Mouse (Mus musculus) MEL (cell line): ENCODE results near the gene Nfatc4. TPM values are rescaled to one million over a fixed set of nuclear protein-coding genes. Genes with fewer than 3 reads are reported as not detected.

Experiments
- DNase-seq: peaks from one replicate; pipeline ENCODE4 v3.0.0; 2011; ENCODE audit warnings: low read depth, low spot score
- H3K27ac ChIP-seq: 2 replicates; pipeline ENCODE4 v1.5.1; 2012; ENCODE audit warnings: low read depth, mild to moderate bottlenecking, control low read depth, low read length, moderate library complexity; ENCODE audit not compliant: control insufficient read depth
- H3K27me3 ChIP-seq, 2 experiments: fragments of 150-350 bp in 1 of 2; sonication (generic) in 1 of 2; 2 replicates each; pipeline ENCODE4 v1.6.1; 2012; ENCODE audit warnings: low read length in 2 of 2, mild to moderate bottlenecking in 2 of 2, improper control_type of control experiment in 1 of 2, moderate library complexity in 1 of 2; ENCODE audit not compliant: insufficient read depth in 2 of 2, control insufficient read depth in 1 of 2
- H3K36me3 ChIP-seq, 2 experiments: 2 replicates each; pipeline ENCODE4 v1.6.1; 2012 to 2014; ENCODE audit warnings: low read length in 2 of 2, improper control_type of control experiment in 1 of 2, inconsistent platforms in 1 of 2, mild to moderate bottlenecking in 1 of 2; ENCODE audit not compliant: insufficient read depth in 2 of 2, control insufficient read depth in 1 of 2
- H3K4me1 ChIP-seq, 2 experiments: fragments of 150-350 bp in 1 of 2; sonication (generic) in 1 of 2; 2 replicates each; pipeline ENCODE4 v1.6.1; 2012; ENCODE audit warnings: low read length in 2 of 2, improper control_type of control experiment in 1 of 2, mild to moderate bottlenecking in 1 of 2; ENCODE audit not compliant: insufficient read depth in 2 of 2, control insufficient read depth in 1 of 2
- H3K4me3 ChIP-seq, 2 experiments: fragments of 150-350 bp in 1 of 2; sonication (generic) in 1 of 2; 2 replicates each; pipeline ENCODE4 v1.5.1; 2012; ENCODE audit warnings: low read depth in 2 of 2, low read length in 2 of 2, mild to moderate bottlenecking in 2 of 2, moderate library complexity in 2 of 2, control low read depth in 1 of 2, improper control_type of control experiment in 1 of 2; ENCODE audit not compliant: control insufficient read depth in 1 of 2, insufficient read depth in 1 of 2
- H3K79me2 ChIP-seq: 2 replicates; pipeline ENCODE4 v1.6.1; 2012; ENCODE audit warnings: mild to moderate bottlenecking, low read length, moderate library complexity; ENCODE audit not compliant: control insufficient read depth, poor library complexity, insufficient read depth
- H3K9ac ChIP-seq: 2 replicates; pipeline ENCODE4 v1.6.1; 2012; ENCODE audit warnings: low read depth, mild to moderate bottlenecking, control low read depth, low read length, moderate library complexity; ENCODE audit not compliant: control insufficient read depth, poor library complexity, severe bottlenecking
- H3K9me3 ChIP-seq: fragments of 150-350 bp; sonication (generic); replicated peaks from 2 replicates; pipeline ENCODE4 v1.6.1; 2012; ENCODE audit warnings: mild to moderate bottlenecking, low read length, improper control_type of control experiment, moderate library complexity; ENCODE audit not compliant: insufficient read depth
- BHLHE40 ChIP-seq: IDR thresholded peaks from 2 replicates; pipeline ENCODE4 v1.6.1; 2012; ENCODE audit warnings: low read depth, mild to moderate bottlenecking, inconsistent platforms, low read length, improper control_type of control experiment, borderline replicate concordance
- CHD2 ChIP-seq: IDR thresholded peaks from 2 replicates; pipeline ENCODE4 v1.6.1; 2011; ENCODE audit warnings: low read length, improper control_type of control experiment
- E2F4 ChIP-seq: IDR thresholded peaks from 2 replicates; pipeline ENCODE4 v1.6.1; 2011; ENCODE audit warnings: low read depth, low read length, improper control_type of control experiment, borderline replicate concordance
- ELF1 ChIP-seq: IDR thresholded peaks from 2 replicates; pipeline ENCODE4 v1.6.1; 2014; ENCODE audit warnings: low read depth, mild to moderate bottlenecking, inconsistent platforms, low read length, improper control_type of control experiment, moderate library complexity
- EP300 ChIP-seq, 2 experiments: IDR thresholded peaks; 2 replicates each; pipeline ENCODE4 v1.6.1; 2011; ENCODE audit warnings: improper control_type of control experiment in 2 of 2, low read length in 2 of 2, low read depth in 1 of 2, mild to moderate bottlenecking in 1 of 2
- ETS1 ChIP-seq: IDR thresholded peaks from 2 replicates; pipeline ENCODE4 v1.6.1; 2012; ENCODE audit warnings: low read depth, mild to moderate bottlenecking, inconsistent platforms, low read length, improper control_type of control experiment, moderate library complexity
- GATA1 ChIP-seq: IDR thresholded peaks from 2 replicates; pipeline ENCODE4 v1.6.1; 2011; ENCODE audit warnings: low read depth, low read length, improper control_type of control experiment
- JUND ChIP-seq: IDR thresholded peaks from 2 replicates; pipeline ENCODE4 v1.6.1; 2011; ENCODE audit warnings: low read depth, mild to moderate bottlenecking, improper control_type of control experiment, low read length
- KAT2A ChIP-seq: conservative IDR thresholded peaks from 2 replicates; pipeline ENCODE4 v1.6.1; 2012; ENCODE audit warnings: low read depth, low read length, improper control_type of control experiment, inconsistent platforms
- MAFK ChIP-seq: IDR thresholded peaks from 2 replicates; pipeline ENCODE4 v1.6.1; 2011; ENCODE audit warnings: low read depth, mild to moderate bottlenecking, low read length, improper control_type of control experiment, borderline replicate concordance
- MYC ChIP-seq: IDR thresholded peaks from 2 replicates; pipeline ENCODE4 v1.6.1; 2011; ENCODE audit warnings: low read depth, mild to moderate bottlenecking, low read length, improper control_type of control experiment, moderate library complexity
- NELFE ChIP-seq: IDR thresholded peaks from 2 replicates; pipeline ENCODE4 v1.6.1; 2011; ENCODE audit warnings: low read depth, low read length, improper control_type of control experiment
- NRF1 ChIP-seq: IDR thresholded peaks from 2 replicates; pipeline ENCODE4 v1.6.1; 2014; ENCODE audit warnings: low read depth, mild to moderate bottlenecking, inconsistent platforms, low read length, improper control_type of control experiment, moderate library complexity; ENCODE audit not compliant: poor library complexity, insufficient read depth, severe bottlenecking
- POLR2A ChIP-seq, 2 experiments: IDR thresholded peaks; 2 replicates each; pipeline ENCODE4 v1.6.1; 2011 to 2012; ENCODE audit warnings: low read length in 2 of 2, mild to moderate bottlenecking in 2 of 2, control low read depth in 1 of 2, improper control_type of control experiment in 1 of 2, low read depth in 1 of 2, moderate library complexity in 1 of 2; ENCODE audit not compliant: control insufficient read depth in 1 of 2, insufficient read depth in 1 of 2, poor library complexity in 1 of 2
- POLR2AphosphoS2 ChIP-seq: IDR thresholded peaks from 2 replicates; pipeline ENCODE4 v1.6.1; 2011; ENCODE audit warnings: low read length, improper control_type of control experiment
- RCOR1 ChIP-seq: IDR thresholded peaks from 2 replicates; pipeline ENCODE4 v1.6.1; 2012; ENCODE audit warnings: low read depth, mild to moderate bottlenecking, inconsistent platforms, low read length, improper control_type of control experiment
- SIN3A ChIP-seq: IDR thresholded peaks from 2 replicates; pipeline ENCODE4 v1.6.1; 2012; ENCODE audit warnings: low read length, improper control_type of control experiment, inconsistent platforms
- TCF12 ChIP-seq: IDR thresholded peaks from 2 replicates; pipeline ENCODE4 v1.6.1; 2014; ENCODE audit warnings: low read depth, mild to moderate bottlenecking, inconsistent platforms, low read length, improper control_type of control experiment, moderate library complexity
- USF1 ChIP-seq: IDR thresholded peaks from 2 replicates; pipeline ENCODE4 v1.6.1; 2014; ENCODE audit warnings: low read depth, mild to moderate bottlenecking, inconsistent platforms, low read length, improper control_type of control experiment, moderate library complexity
- ZC3H11A ChIP-seq: IDR thresholded peaks from 2 replicates; pipeline ENCODE4 v1.6.1; 2012; ENCODE audit warnings: low read depth, mild to moderate bottlenecking, inconsistent platforms, low read length, improper control_type of control experiment
- ZKSCAN1 ChIP-seq: IDR thresholded peaks from 2 replicates; pipeline ENCODE4 v1.6.1; 2012; ENCODE audit warnings: low read depth, mild to moderate bottlenecking, inconsistent platforms, low read length, improper control_type of control experiment, moderate library complexity
- ZNF384 ChIP-seq: IDR thresholded peaks from 2 replicates; pipeline ENCODE4 v1.6.1; 2012; ENCODE audit warnings: low read depth, mild to moderate bottlenecking, inconsistent platforms, low read length, improper control_type of control experiment
- polyA plus RNA-seq, 2 experiments: library from polyadenylated mRNA; stranded (reverse) in 1 of 2; unstranded in 1 of 2; fragments of >175 nt in 1 of 2; fragments of >200 nt in 1 of 2; gene quantifications; 2 replicates each; pipeline versions ENCODE4 v1.2.1 to v1.2.4; 2012; ENCODE audit warnings: low replicate concordance in 2 of 2, low read depth in 1 of 2; ENCODE audit not compliant: insufficient read length in 2 of 2, insufficient read depth in 1 of 2, missing spikeins in 1 of 2
- total RNA-seq: library from RNA; depleted of rRNA; stranded (reverse); fragments of 300-350 nt; gene quantifications from 2 replicates; pipeline ENCODE4 v1.2.3, GENCODE M21; 2012

The Nfatc4 gene
- total and polyA plus RNA-seq, 3 experiments = 0.27 to 0.71 TPM; not detected in 1

- TF ChIP-seq ZKSCAN1 (no peak), TCF12 (no peak), POLR2AphosphoS2 (no peak), USF1 (no peak), BHLHE40 (no peak), NRF1 (no peak), KAT2A (no peak), E2F4 (no peak), NELFE (no peak), MAFK (no peak), CHD2 (no peak), SIN3A (peak; percentile 14; the same call in 1 of the 2 replicates), RCOR1 (peak; percentile 49; the same call in 1 of the 2 replicates)
- no peaks in the 10 kb centered on the region for H3K27me3 ChIP-seq
- no peak overlapping the region for H3K27ac ChIP-seq
- no peaks in the 10 kb centered on the region for H3K79me2 ChIP-seq
- no peaks in the 10 kb centered on the region for H3K9me3 ChIP-seq
- peaks cover 2 to 13% of the 10 kb centered on the region in 2 experiments for H3K4me1 ChIP-seq
- H3K9ac ChIP-seq = no peak overlapping the region
- DNase-seq = peak; percentile 51
- H3K36me3 ChIP-seq = peaks cover 0 to 12% of the 10 kb centered on the region in 2 experiments; a peak in 2 of 4 replicates
- no peak overlapping the region for H3K4me3 ChIP-seq
Measured at GRCm38 (mm10) chr14:55793946-55794345, 29.0 kb upstream of the Nfatc4 start.

- Histone ChIP-seq H3K4me1 (peaks cover 0 to 10% of the 10 kb centered on the region in 2 experiments), H3K9ac (peak overlapping the region; percentile 27), H3K27ac (peak overlapping the region; percentile 52), H3K9me3 (no peaks in the 10 kb centered on the region), H3K36me3 (peaks cover 0 to 12% of the 10 kb centered on the region in 2 experiments; a peak in 2 of 4 replicates), H3K79me2 (no peaks in the 10 kb centered on the region), H3K4me3 (0 out of 4 replicates have a peak overlapping the region, but pooled peaks have one; percentile 0 to 1), H3K27me3 (no peaks in the 10 kb centered on the region)
- peak; percentile 47; the same call in 1 of the 2 replicates for TF ChIP-seq TCF12
- TF ChIP-seq MAFK = no peak
- 0 out of 2 replicates have a peak, but pooled peaks have one; percentile 31 for TF ChIP-seq BHLHE40
- TF ChIP-seq JUND = peak; percentile 87
- no peak for TF ChIP-seq ZNF384
- TF ChIP-seq GATA1 = peak; percentile 72
- TF ChIP-seq EP300 (IDR thresholded peaks at IDR 0.05; ENCODE audit: low read depth in 1 of 2, low read length in 2 of 2) = peak; percentile 71 to 77; a peak in 3 of 4 replicates
- peak; percentile 30; the same call in 1 of the 2 replicates for TF ChIP-seq ELF1
- TF ChIP-seq ETS1 = peak; percentile 81
- peak; percentile 33 for TF ChIP-seq ZC3H11A
- no peak for TF ChIP-seq POLR2A (IDR thresholded peaks at IDR 0.05; ENCODE audit: control insufficient read depth in 1 of 2, insufficient read depth in 1 of 2, low read depth in 1 of 2, low read length in 2 of 2, poor library complexity in 1 of 2)
- TF ChIP-seq RCOR1 = peak; percentile 89
- TF ChIP-seq MYC = 0 out of 2 replicates have a peak, but pooled peaks have one; percentile 32
- DNase-seq = peak; percentile 81
Measured at GRCm38 (mm10) chr14:55795380-55796163, 27.4 kb upstream of the Nfatc4 start.
